ENCODE assay signal across 23 mouse cellular contexts in genomic region chr6:19018166-19018769, GRCm38 (mm10).
A peak's percentile ranks its signal among the peaks of the same experiment; 100 is the strongest.
DNase-seq lines count a peak whose midpoint lies in the region; ATAC-seq and TF ChIP-seq lines count a peak whose summit lies in the region.
"Had no signal": no experiment of that assay in that cellular context is flagged by ENCODE, and none has a peak within 500 bp of the region (broad histone marks: within the 10 kb centered on the region; RNA-seq: fewer than 3 reads in every experiment).

No protein-coding gene starts in this region.

- H3K27ac ChIP-seq in stomach, embryonic 16.5 days (ENCODE audit: low read length) = no peak overlapping the region
- no peak overlapping the region for H3K27ac ChIP-seq in stomach, postnatal 0 days (replicated peaks)
- H3K27ac ChIP-seq in intestine, embryonic 16.5 days (ENCODE audit: low read length) = no peak overlapping the region
- H3K27ac ChIP-seq: embryonic facial prominence, embryonic 10.5 days; embryonic facial prominence, embryonic 12.5 days; forebrain, embryonic 13.5 days; forebrain, embryonic 15.5 days had no signal

- TF ChIP-seq EP300 in stomach, postnatal 0 days (optimal IDR thresholded peaks at IDR 0.05) = no peak

- TF ChIP-seq CTCF in stomach, postnatal 0 days (IDR thresholded peaks at IDR 0.05; ENCODE audit: low read depth) = no peak

- H3K27me3 ChIP-seq in stomach, embryonic 16.5 days (ENCODE audit: control insufficient read depth, insufficient read depth, low read length) = no peaks in the 10 kb centered on the region
- H3K27me3 ChIP-seq in stomach, postnatal 0 days (ENCODE audit: control insufficient read depth, insufficient read depth, low read length) = no peaks in the 10 kb centered on the region
- H3K27me3 ChIP-seq in intestine, embryonic 16.5 days (replicated peaks; ENCODE audit: control insufficient read depth, insufficient read depth, low read length) = no peaks in the 10 kb centered on the region
- H3K27me3 ChIP-seq: CH12.LX; embryonic facial prominence, embryonic 12.5 days; forebrain, embryonic 13.5 days; forebrain, embryonic 15.5 days; Patski had no signal

- 55% methylated on average over 1 of the region's 1 CpGs for WGBS in stomach, embryonic 16.5 days
- WGBS in stomach, postnatal 0 days = 39% methylated on average over 1 of the region's 1 CpGs
- WGBS in intestine, embryonic 16.5 days = 55% methylated on average over 1 of the region's 1 CpGs

- no peaks in the 10 kb centered on the region for H3K36me3 ChIP-seq in stomach, embryonic 16.5 days (ENCODE audit: control insufficient read depth, insufficient read depth, low read length)
- no peaks in the 10 kb centered on the region for H3K36me3 ChIP-seq in stomach, postnatal 0 days (ENCODE audit: control insufficient read depth, insufficient read depth, low read length)
- H3K36me3 ChIP-seq in intestine, embryonic 16.5 days (ENCODE audit: control insufficient read depth, insufficient read depth, low read length) = no peaks in the 10 kb centered on the region
- H3K36me3 ChIP-seq: embryonic facial prominence, embryonic 10.5 days; embryonic facial prominence, embryonic 12.5 days; forebrain, embryonic 15.5 days; G1E had no signal

- H3K4me2 ChIP-seq in stomach, embryonic 16.5 days (ENCODE audit: low read depth, low read length) = no peak overlapping the region
- H3K4me2 ChIP-seq in stomach, postnatal 0 days (replicated peaks; ENCODE audit: low read depth) = no peak overlapping the region
- H3K4me2 ChIP-seq in intestine, embryonic 16.5 days (ENCODE audit: low read depth, low read length) = no peak overlapping the region
- H3K4me2 ChIP-seq: embryonic facial prominence, embryonic 12.5 days; forebrain, embryonic 13.5 days; forebrain, embryonic 15.5 days had no signal

- DNase-seq in stomach, postnatal 0 days (ENCODE audit: low spot score) = no peak
- no peak for DNase-seq in layer of hippocampus, adult 18-20 months (ENCODE audit: low spot score in 2 of 2)
- DNase-seq: adrenal gland, adult 8-10 months; adrenal gland, postnatal 14 days; adrenal gland, postnatal 36 days; B cell, adult 2 months; cerebellum, adult 11-12 months; cerebellum, adult 2 months; cerebellum, adult 9-10 months; cerebellum, postnatal 10 days; cerebellum, postnatal 25 days had no signal

- no peaks in the 10 kb centered on the region for H3K4me1 ChIP-seq in stomach, embryonic 16.5 days (ENCODE audit: control insufficient read depth, insufficient read depth, low read length)
- H3K4me1 ChIP-seq in stomach, postnatal 0 days (replicated peaks; ENCODE audit: control insufficient read depth, insufficient read depth) = no peaks in the 10 kb centered on the region
- H3K4me1 ChIP-seq in intestine, embryonic 16.5 days (ENCODE audit: control insufficient read depth, insufficient read depth, low read length) = no peaks in the 10 kb centered on the region
- H3K4me1 ChIP-seq: embryonic facial prominence, embryonic 10.5 days; embryonic facial prominence, embryonic 12.5 days; forebrain, embryonic 13.5 days; forebrain, embryonic 15.5 days had no signal

- ATAC-seq in stomach, embryonic 16.5 days (ENCODE audit: insufficient read depth, low FRiP score) = peak; percentile 64; the same call in 1 of the 2 replicates
- no peak for ATAC-seq in stomach, postnatal 0 days (ENCODE audit: low FRiP score, low TSS enrichment)
- ATAC-seq in intestine, embryonic 16.5 days = peak; percentile 97
- no peak for ATAC-seq in inflammation-experienced regulatory T-cells, adult 6 months
- ATAC-seq: activated CD4-positive, CD25-positive, alpha-beta regulatory T cell, adult 4 months; CD4-positive, CD25-positive, alpha-beta regulatory T cell, adult 4 months; forebrain, embryonic 13.5 days; forebrain, embryonic 15.5 days; Patski had no signal

- H3K4me3 ChIP-seq in stomach, embryonic 16.5 days (replicated peaks; ENCODE audit: low read length) = no peak overlapping the region
- no peak overlapping the region for H3K4me3 ChIP-seq in stomach, postnatal 0 days (ENCODE audit: low read depth, low read length)
- H3K4me3 ChIP-seq in intestine, embryonic 16.5 days (ENCODE audit: low read length) = no peak overlapping the region
- H3K4me3 ChIP-seq: embryonic facial prominence, embryonic 10.5 days; embryonic facial prominence, embryonic 12.5 days; forebrain, embryonic 13.5 days; forebrain, embryonic 15.5 days had no signal

- H3K9ac ChIP-seq in stomach, embryonic 16.5 days (ENCODE audit: low read length) = no peak overlapping the region
- no peak overlapping the region for H3K9ac ChIP-seq in stomach, postnatal 0 days (ENCODE audit: low read length)
- no peak overlapping the region for H3K9ac ChIP-seq in intestine, embryonic 16.5 days (ENCODE audit: low read depth, low read length)
- H3K9ac ChIP-seq: embryonic facial prominence, embryonic 12.5 days; forebrain, embryonic 13.5 days; forebrain, embryonic 15.5 days had no signal

- no peaks in the 10 kb centered on the region for H3K9me3 ChIP-seq in stomach, embryonic 16.5 days (replicated peaks; ENCODE audit: control insufficient read depth, low read length)
- no peaks in the 10 kb centered on the region for H3K9me3 ChIP-seq in stomach, postnatal 0 days (ENCODE audit: control insufficient read depth, low read length)
- no peaks in the 10 kb centered on the region for H3K9me3 ChIP-seq in intestine, embryonic 16.5 days (ENCODE audit: control insufficient read depth, low read length)
- H3K9me3 ChIP-seq: embryonic facial prominence, embryonic 10.5 days; embryonic facial prominence, embryonic 12.5 days; forebrain, embryonic 13.5 days; forebrain, embryonic 15.5 days; G1E had no signal

Comparison
In these comparisons a context has a peak if more than half of its experiments do, and no peak if none do; other contexts are left out.
1. ATAC-seq: peak in stomach, embryonic 16.5 days (single experiment) and intestine, embryonic 16.5 days (single experiment); none in stomach, postnatal 0 days (single experiment) and inflammation-experienced regulatory T-cells, adult 6 months (single experiment).